Mouse (Mus musculus): ENCODE data around the gene Pxmp2.

DNA sequence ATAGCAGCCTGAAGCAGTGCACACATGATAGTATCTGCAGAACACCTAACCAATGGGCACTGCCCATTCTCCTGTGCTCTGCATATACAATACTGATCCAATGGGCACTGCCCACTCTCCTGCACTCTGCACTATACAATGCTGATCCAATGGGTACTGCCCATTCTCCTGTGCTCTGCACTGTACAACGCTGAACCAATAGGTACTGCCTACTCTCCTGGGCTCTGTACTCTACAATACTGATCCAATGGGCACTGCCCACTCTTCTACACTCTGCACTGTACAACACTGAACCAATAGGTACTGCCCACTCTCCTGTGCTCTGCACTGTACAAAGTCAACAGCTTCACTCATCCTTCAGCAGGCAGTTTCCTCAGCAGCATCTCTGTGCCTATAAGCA is 9.1 kb downstream of the Pxmp2 start:
- no peak for TF ChIP-seq CTCF (IDR thresholded peaks at IDR 0.05; ENCODE audit: extremely low read depth, insufficient read length, insufficient replicate concordance, low read depth, low read length)
- no peak for TF ChIP-seq POLR2A (IDR thresholded peaks at IDR 0.05; ENCODE audit: low read depth, low read length)
